Mouse (Mus musculus): ENCODE measurements around the gene Fbxl18.
A peak's percentile ranks its signal among the peaks of the same experiment; 100 is the strongest.

Gene Fbxl18

DNA sequence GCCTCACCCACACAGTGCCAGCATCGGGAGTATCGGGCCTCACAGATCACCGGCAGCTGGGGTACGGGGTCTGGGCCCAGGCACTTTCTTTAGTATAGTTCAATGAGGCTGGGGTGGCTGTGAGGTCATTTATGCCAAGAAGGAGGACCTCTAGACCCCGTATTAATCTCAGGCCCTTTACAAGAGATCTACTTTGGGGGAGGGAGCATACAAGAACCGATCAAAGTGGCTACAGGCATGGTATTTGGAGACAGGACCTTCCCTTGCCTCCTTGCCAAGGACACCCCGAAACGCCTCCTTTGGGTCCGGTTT lies 73.3 kb downstream of the Fbxl18 start:
- no peak for DNase-seq

DNA sequence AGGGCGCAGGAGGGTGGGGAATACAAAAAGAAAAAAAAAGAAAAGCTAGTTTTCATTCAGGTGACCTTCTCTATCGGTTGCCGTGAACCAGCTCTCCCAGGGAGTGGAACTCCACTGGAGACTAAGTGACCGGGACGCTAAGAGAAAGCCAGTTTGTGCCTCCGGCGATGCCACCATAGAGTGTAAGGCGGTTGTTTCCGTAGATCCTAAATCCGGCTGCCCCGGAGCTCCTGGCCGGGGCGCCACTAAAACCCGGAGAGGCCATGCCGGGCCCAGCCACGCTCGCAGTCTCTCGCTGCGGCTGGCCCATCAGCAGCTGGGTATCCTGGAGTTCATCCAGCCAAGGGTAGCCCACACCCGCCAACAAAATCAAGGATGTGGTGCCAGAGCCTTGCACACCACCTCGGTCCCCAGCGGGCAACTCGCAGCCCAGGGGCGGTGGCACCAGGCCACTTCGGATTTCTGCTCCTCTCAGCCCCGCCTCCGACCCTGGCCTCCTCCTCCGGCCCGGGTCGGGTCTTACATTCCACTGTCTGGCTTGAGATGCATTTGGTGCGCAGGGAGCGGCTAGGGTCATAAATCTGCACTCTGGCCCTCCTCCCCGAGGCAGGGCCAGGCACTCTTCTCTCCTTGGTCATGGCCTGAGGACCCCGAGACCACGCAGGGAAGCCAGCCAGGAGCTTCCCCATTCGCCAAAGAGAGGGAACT lies 73.8 kb downstream of the Fbxl18 start:
- DNase-seq: peak; percentile 77

DNA sequence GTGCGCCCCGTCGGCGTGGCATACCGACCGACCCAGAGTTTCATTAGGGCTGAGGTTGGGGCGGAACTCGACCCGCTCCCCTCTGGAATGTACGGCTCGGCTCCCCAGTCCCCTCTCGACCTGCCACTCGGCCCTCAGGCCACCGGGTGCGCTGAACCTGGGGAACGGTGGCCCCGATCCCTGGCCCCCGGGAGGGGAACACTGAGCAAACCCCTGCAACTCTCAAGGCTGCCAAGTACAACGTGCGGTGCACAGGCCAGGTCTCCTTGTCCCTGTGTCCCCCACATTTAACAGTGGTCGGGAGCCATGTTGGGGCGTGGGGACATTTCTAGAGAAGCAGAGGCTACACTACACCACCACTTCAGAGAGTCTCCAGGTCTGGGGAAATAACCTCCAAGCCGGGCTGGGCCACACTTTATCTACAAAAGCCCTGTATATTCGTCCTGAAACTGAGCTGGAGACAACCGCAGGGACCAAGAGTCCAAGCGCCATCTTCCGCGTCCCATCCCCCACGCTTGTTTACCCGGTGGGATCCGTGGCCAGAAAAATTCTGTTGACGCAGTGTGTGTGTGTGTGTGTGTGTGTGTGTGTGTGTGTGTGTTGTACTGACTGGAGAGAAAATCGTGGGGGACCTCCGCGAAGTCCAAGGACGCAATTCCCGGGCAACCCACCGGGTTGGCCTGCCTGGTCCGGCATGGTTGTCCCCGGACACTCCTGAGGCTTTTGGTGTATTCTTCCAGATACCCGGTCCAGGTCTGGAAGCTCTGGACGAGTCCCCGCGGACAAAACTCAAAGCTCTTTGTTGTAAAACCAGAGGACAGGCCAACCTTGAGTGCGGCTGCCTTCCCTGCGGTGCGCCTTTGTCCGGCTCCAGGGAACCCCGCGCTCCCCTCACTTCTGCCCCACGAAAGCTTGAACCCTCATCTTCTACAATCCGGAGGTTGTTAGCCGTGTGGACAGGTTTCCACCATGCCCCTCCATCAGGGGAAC lies 74.7 kb downstream of the Fbxl18 start:
- DNase-seq: peak; percentile 62

DNA sequence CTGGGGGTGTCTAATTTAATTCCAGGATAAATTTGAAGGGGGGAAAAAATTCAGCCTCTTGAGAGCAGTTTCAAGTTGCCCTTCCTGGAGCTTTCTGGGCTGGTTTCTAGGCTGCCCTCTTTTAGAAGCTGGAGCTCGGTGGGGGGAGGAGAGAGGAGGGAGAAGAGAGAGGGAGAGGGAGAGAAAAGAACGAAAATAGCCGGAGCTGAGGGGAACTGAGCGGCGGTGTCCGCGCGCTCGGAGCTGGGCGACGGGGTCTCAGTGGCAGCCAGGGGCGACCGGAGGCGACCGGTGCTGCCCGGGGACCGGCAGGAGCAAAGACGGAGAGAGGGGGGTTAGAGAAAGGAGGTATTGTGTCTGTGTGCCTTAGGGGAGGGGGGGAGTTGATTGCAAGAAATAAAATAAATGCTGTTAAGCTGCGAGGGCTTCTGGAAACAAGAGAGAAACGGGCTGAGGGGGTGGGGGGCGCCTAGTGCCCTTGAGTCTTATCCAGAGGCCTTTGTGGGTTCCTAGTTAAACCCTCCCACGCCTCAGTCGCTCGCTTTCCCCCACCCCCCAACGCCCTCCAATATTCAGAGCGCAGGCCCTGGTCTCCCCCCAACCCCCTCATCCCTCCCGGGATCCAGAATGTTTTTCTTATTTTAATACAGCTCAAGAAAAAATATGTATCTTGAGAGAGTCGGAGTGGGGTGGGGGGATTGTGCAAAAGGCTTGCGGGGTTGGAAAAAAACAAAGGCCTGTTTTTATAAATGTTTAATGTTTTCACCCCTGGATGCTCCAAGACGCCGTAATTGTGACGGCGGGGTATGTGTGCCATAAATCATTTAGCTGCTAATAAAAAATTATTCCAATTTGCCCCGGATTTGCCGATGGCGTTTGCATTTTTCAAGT lies 75.6 kb downstream of the Fbxl18 start:
- peak; percentile 75 for DNase-seq

DNA sequence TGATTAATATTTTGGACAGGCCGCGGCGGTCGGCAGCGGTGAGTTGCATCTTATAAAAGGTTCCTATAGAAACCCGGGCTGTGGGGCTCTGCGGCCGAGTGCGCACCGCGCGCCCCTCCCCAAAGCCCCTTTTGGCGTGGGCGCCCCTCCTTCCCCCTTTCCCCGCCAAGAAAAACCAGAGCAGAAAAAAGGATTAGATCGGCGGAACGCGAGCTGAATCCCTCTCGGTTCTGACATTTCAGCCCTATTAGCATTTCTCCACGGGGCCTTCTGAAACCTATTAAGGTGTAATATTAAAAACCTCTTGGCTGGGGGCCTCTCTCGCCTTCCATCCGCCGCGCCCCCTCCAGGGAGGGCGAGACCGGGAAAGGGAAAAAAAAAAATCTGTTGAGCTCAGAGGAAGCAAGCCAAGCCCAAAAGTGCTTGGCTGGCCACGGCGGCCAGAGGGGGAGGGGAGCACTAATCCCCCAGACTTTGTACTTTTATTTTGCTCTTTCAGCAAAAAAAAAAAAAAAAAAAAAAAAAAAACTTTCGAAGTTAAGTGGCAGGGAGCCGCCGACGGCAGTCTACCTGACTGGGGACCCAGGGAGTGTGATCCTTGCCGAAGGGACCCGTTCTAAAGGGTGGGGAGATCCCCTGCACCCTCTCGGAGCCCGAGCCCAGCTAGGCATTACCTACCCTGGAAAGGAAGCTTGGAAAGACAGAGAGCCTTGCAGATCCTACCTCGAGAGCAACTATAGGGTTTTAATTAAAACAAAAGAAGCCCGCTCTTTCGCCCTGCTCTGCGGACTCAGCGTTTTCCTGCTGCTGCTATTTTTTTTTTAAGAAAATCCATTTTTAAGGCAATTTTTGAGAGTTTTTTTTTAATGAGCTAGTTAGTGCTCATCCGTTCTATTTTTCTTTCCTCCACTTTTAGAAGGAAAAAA lies 76.5 kb downstream of the Fbxl18 start:
- DNase-seq: peak; percentile 56

DNA sequence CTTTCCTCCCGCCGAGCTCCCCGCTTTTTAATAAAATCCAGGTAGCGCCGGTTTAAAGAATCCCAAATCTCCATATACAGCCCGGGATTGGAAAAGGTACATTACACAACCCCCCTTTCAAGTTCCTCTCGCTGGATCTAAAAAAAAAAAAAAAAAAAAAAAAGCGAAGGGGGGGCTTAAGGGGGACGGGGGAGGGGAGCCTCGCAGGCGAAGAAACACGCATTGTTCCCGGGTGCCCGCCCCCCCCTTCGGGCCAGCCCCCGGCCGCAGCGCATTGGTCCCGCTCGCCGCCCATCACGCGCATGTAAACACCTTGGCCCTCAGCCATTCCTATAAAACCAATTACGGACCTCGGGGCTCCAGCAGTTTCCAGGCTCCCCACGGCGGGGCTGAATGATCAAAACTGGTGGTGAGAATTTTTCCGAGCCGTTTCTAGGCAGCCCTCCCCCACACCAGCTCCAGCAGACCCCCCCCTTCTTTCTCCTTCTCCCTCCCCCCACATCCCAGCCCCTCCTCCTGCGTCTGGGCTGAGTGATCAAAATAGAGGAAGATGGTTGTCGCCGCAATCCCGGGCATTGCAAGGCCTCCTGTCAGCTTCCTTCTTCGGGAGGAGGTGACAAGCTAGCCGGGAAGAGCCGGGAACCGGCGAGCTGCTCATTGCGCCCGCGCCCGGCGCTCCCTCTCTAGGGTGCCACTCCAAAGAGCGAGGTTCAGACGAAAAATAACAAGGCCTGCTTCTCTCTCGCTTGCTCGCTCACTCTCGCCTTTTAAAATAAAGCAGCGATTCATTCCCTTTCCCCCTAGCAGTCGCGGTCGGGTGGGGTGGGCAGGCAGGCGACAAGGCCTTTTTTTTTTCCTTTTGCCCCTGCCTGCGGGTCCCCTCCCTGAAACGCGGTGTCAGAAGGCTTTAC lies 77.4 kb downstream of the Fbxl18 start, which contains the start of gene Tnrc18:
Gene Tnrc18, minus strand, starts transcription at position 139 of the 911 bp plus-strand sequence.
- DNase-seq: peak; percentile 97

Data from right cerebral cortex, postnatal 25 days (tissue).